Mouse (Mus musculus) ovary, adult 18-20 months (tissue): ENCODE results near the gene Lgals3.

Experiments
- DNase-seq: peaks from one replicate; pipeline ENCODE4 v3.0.0; 2022; ENCODE audit warnings: low spot score, mixed read lengths

Lgals3 gene

DNA sequence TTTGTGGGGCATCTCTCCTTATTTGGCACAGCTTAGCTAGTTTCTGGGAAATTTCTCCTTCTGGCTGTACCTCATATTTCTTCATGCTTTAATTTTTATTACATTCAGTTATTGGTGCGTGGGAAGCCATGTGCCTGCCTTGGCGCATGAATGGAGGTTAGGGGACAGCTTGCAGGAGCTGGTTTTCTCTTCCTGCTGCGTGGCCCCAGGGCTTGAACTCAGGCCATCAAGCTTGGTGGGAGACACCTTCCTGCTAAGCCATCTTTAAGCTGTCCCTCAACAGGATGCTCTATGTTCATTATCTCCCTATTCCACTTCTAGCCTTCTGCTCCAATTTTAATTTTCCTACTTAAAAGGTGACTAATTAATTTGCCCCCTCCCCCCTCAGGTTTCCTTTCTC lies 3.2 kb downstream of the Lgals3 start:
- no peak for DNase-seq

DNA sequence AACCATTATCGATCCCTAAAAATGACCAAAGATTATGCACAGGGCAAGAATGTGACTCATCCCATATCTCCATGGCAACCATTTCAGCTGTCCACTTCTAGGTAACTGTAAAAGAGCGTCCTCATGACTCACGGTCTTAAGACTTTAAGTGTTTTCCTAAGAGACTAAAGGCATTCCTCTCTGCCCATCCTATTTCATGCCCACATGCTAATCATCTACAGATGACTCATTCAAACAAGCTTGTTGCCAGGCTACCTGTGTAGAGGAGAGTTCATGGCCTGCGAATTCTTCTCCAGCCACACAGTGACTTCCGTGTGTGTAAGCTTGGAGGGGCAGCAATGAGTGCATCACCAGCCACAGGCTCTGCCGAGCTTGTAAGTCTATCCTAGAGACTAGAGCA lies 4.1 kb downstream of the Lgals3 start:
- no peak for DNase-seq

GRCm38 (mm10) chr14:47373728-47374678 lies 6.5 kb downstream of the Lgals3 start:
- peak; percentile 45 for DNase-seq

DNA sequence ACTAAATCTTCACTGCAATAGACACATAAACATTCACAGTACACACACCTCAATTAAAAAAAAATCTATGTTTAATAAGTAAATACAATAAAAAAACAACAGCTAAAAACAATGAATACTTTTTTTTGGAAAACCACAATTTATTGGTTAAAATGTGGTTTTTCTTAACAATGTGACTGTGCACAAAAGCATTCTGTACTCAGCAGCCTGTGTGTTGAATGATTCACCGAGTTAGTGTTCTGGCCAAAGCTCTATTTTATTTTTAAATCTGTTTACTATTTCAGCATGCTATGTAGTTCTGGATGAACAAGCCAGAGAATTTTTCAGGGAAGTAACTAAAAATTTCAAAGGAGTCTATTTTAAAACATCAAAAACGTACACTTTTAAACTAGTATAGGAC lies 9.0 kb downstream of the Lgals3 start:
- no peak for DNase-seq

GRCm38 (mm10) chr14:47378336-47378735 lies 10.8 kb downstream of the Lgals3 start:
- no peak for DNase-seq

GRCm38 (mm10) chr14:47383911-47384310 lies 16.4 kb downstream of the Lgals3 start:
- DNase-seq = no peak

GRCm38 (mm10) chr14:47384653-47385052 lies 17.1 kb downstream of the Lgals3 start:
- peak; percentile 25 for DNase-seq

GRCm38 (mm10) chr14:47386125-47386524 lies 18.6 kb downstream of the Lgals3 start:
- DNase-seq = no peak

DNA sequence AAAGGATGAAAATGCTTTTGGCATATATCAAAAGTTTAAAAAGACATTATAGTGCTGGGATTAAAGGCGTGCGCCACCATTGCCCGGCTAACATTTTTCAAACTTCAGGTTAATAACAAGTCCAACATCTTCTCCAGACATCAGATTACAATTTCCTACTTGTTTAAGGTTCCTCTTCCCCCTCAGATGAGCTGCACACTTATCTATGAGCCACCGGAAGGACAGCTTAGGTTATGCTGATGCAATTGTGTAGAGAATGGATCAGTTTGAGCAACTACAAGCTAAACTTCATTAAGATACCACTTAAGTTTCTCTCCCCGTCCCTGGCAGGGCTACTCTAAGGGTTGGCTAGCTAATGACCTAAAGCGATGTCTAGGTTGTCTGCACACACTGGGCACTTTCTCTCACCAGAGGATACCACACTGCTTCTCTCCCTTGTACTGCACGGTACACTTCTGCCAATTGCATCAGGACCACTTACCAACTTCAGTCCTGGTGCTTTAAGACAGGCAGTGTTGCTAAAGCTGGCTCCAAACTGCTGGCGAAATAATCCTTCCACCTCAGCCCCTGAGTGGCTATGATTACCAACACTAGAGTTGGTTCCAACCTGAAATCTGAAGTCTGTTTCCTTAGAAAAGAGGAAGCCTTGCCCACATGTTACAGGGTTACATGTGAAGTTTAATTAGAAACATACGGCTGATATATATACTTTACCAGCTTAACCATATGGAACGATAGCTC lies 26.0 kb downstream of the Lgals3 start:
- no peak for DNase-seq

DNA sequence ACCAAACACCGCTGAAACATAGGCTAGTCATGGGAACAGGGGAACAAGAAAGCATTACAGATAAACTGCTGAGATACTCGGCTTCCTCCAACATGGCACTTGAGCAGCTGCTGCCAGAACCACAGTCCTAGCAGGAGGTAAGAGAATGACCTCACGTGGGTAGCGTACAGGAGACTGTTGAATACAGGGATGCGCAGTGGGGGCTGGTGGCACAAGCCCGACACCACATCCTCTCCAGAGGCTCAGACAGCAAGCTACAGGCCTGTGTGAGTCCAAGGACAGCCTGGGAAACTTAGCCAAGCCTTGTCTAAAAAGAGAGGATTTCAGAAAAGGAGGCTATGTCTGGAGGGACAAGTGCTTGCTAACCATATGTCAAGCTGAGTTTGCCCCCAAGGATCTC lies 27.5 kb downstream of the Lgals3 start:
- no peak for DNase-seq

DNA sequence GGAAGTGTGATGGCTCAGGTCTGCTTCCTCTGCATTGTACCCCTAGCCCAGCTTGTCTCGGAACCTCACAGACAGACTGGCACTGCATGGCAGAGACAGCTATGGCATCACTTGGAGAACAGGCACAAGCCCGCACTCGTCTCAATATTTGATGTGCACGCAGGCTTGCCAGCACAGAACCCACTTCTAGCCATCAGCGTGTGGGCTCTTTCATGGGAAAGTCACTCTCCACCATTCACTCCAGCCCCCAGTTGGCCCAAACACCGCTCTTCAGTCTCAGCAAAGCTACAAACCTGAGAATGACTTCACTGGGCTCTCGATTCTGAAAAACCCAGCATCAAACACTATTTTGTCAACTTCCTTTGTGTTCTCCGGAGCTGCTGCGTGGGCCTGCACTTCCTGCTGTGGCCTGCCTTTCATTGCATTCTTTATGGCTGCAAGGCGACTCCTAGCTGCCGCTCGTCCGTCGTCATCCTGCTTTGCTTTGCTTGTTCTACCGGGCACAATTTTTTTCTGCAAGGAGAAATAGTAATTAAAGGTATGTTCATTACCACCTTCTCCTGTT lies 28.0 kb downstream of the Lgals3 start:
- DNase-seq = no peak

- DNase-seq = no peak
Observed at GRCm38 (mm10) chr14:47396165-47396652, 28.7 kb downstream of the Lgals3 start.

GRCm38 (mm10) chr14:47402735-47403134 lies 35.2 kb downstream of the Lgals3 start:
- no peak for DNase-seq

GRCm38 (mm10) chr14:47406000-47406399 lies 38.4 kb downstream of the Lgals3 start:
- no peak for DNase-seq

- DNase-seq = no peak
Observed at GRCm38 (mm10) chr14:47417346-47417745, 49.8 kb downstream of the Lgals3 start.

GRCm38 (mm10) chr14:47417775-47418665 lies 50.5 kb downstream of the Lgals3 start, which contains the start of gene Dlgap5:
Gene Dlgap5, minus strand, starts transcription at chr14:47418407.
- peak; percentile 85 for DNase-seq

DNA sequence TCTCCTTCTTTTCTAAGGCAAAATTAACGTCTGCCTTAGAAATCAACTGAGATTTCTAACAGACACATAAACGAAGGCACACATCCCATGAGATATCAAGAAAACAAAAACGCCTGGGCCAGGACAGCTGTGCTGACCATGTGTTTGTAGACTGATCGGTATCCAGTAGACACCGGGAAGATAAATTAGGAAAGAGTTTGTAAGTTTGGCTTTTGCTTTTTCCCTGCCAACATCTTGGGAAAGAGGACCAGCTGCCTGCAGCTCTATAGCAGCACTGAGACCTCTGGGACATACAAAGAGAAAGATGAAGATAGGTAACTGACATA lies 51.1 kb downstream of the Lgals3 start:
- DNase-seq = no peak

DNA sequence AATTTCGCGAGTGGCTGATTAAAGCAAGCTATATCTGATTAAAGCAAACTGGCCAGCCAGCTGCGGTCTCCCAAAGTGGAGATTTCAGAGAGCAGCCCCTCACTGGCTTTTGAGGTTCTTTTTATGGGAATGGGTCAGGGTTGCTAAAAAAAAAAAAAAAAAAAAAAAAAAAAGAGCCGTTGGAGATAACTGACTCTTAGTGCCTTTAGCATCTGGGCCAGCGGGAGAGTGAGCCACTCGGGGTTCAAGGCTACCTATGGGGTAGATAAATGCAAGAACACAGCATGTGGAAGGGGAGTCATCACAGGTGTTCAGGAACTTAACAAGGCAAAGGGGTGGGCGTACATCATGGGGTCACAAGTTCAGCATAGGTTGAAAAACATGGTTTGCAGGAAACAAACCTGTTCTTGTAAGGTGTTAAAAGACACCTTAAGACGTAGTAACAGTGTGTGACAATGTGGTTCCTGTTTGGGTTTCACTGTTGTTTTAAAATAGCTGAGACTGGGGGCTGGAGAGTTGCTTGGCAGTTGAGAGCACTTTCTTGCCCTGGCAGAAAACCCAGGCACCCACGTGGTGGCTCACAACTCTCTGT lies 51.6 kb downstream of the Lgals3 start:
- no peak for DNase-seq

DNA sequence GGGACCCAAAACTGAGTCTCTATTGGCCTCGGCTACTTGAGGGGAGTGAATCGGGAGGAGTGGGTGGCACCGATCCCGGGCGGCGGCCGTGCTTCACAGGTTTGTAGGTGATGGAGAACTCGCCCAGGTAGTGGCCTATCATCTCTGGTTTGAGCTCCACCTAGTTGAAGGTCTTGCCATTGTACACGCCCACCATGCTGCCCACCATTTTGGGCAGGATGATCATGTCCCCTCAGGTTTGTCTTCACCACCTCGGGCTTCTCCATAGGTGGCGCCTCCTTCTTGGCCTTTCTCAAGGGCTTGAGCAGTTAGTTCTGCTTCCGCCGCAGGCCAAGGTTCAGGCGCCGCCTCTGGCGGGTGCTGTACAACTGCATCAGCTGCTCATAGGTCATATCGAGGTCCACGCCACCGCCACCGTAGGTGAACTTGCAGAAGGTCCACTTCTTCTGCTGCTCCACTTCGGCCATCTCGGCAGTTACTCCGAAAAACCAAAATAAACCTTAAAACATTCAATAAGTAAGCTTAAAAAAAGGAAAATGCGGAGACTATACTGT lies 52.2 kb downstream of the Lgals3 start:
- DNase-seq = no peak

- no peak for DNase-seq
Observed at GRCm38 (mm10) chr14:47421606-47422005, 54.1 kb downstream of the Lgals3 start.

GRCm38 (mm10) chr14:47422466-47422865 lies 54.9 kb downstream of the Lgals3 start:
- no peak for DNase-seq
